Mouse (Mus musculus) heart, postnatal 25 days (tissue): ENCODE results near the gene Slc23a4. TPM values are rescaled to one million over a fixed set of nuclear protein-coding genes. Genes with fewer than 3 reads are reported as not detected.
A peak's percentile ranks its signal among the peaks of the same experiment; 100 is the strongest.

Source experiments
- DNase-seq: peaks from one replicate; pipeline ENCODE4 v3.0.0; 2022; ENCODE audit warnings: low spot score
- intact Hi-C: fragments of 180-260 bp; cut with DNase I; formaldehyde crosslinking; loops from one replicate; pipeline ENCODE4 v1.15.1; 2025
- total RNA-seq, 2 experiments: library from RNA; stranded (reverse); gene quantifications; 2 replicates each; pipeline ENCODE4 v1.2.3; 2021

Slc23a4 gene
- total RNA-seq = under 1 TPM; 0.23 to 0.50 TPM

DNA sequence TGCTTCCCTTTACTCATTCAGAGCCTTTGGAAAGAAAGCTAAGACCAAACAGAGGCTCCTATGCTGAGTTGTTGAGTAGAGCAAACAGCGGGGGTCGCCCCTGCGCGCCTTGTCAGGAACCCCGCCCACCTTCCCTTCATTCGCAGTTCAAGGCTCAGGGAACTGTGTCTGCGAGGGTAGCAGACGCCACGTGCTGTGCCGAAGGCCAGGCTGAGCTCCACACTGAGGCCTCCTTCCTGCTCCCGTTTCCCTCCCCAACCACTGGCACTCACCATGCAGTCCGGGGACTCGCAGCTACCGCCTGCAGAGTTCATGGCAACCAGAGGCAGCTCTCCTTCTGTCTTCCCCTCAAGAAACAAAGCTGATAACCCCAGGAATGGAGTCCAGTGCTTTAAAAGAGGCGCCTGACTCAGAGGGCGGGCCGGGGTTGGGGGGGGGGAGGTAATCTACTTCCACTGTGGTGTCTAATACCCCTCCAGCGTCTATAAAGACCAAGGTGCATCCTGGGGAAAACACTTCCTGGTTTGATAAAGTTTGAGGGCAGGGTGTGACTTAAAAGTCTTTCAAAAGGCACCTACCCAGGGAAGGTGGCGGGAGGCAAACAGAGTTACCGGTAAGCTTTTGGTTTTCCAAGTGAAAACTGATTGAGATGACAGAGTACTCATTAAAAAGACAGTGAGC is at the start of gene Slc23a4:
Gene Slc23a4, minus strand, starts transcription at position 324 of the 681 bp plus-strand sequence.
- DNase-seq = no peak
- intact Hi-C loops = no loop called here

DNA sequence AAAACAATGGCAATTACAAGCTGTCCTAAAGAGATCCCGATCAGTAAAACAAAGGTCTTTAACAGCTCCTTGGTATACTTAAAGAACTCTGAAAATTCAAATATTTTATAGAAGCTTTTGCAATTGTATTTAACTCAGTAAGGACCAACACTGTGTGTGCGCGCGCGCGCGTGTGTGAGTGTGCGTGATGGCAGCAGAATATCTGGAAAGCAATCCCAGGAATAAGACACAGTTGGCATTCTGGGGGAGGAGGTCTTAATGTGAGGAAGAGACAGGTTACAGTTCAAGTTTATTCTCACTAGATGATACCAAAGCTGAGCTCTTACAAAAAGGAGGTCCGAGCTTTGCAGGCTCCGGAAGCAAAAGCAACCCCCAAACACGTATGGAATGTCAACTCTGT is 45.1 kb upstream of the Slc23a4 start:
- intact Hi-C loops = no loop called here
- DNase-seq = no peak

DNA sequence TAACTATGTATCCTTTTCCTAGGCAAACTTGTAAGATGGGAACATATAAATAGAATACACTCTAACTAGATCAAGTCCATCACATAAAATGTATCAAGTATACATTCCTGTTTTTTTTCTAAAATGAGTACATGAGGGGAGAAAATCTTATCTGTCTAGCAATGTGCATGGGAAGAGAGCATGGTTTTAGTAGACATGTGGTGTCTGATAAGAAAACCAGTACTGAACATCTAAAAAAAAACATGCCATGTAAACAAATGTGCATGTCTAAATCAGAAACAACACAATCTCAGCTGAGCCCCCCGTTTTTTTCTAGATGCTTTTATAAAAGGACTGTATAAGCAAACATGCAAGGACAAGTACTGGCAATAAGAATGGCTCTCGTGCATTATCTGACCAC is 44.5 kb upstream of the Slc23a4 start:
- no peak for DNase-seq
- intact Hi-C loops = no loop called here

DNA sequence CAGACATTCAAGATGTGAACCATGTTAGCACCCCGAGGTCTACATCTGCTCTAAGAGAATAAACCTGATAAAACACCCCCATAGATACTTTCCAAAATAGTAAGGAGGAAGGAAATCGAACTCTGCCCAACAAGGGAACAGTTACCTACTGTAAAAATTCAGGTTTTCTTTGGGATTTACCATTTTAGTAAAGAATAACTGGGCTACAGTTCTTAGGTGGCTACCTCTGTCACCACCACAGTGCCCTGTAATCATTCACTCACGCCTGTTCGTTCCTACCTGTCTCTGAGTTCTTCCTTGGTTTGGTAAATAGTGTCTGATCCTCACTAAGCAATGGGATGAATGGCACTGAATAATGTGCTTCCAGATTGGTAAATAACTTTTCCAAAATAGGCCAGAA is 42.6 kb upstream of the Slc23a4 start:
- intact Hi-C loops = no loop called here
- DNase-seq = no peak

DNA sequence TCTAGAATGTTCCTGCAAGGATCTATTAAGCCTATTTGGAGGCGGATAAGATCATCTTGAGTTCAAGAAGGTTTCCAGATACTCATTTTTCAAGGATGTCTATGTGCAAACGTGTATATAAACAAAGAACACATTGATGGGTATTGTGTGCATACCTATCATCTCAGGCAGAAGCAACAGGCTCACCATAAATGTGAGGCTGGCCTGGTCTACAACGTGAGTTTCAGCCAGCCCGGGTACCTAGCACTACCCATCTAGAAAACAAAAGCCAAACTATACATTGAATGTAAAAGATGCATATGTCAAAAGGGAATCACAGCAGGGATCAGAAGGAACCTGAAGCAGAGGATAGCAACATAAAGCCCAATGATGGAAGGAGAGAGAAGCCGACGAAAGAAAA is 42.0 kb upstream of the Slc23a4 start:
- intact Hi-C loops = no loop called here
- no peak for DNase-seq

DNA sequence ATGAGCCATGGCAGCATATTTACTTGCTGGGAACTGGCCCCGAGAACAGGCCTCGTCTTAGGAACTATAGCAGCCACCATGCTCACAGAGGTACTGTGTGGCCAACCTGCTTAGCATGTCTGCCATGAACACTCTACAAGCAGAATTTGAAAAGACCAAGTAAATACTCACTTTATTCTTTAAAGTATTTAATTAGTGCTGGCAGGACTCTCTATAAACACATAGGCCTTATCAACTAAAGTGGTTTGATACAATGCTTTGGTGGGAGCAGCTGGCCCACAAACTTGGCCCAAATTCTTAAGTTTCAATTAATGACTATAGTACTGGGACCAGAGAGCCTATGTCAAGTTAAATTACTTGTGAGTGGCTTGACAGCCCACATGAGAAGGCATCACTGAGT is 39.8 kb upstream of the Slc23a4 start:
- intact Hi-C loops = no loop called here
- no peak for DNase-seq

DNA sequence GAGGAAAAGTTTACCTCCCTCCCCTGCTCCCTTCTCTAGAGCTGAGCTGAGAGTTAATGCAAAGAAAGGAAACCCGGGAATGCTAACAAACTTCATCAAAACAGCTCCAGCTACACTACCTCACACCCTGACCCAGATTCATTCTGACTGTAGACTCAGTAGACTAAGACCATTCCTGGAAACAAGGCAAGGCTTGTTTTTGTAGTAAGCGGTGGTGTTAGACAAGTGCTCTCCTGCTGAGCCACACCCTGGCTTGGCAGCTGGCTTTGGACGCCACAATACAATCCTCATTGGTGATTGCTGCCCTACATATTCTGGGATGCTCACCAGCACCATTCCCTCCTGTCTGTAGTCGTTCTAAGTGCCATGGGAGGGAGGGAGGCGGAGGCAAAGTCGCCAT is 39.1 kb upstream of the Slc23a4 start:
- DNase-seq = no peak

DNA sequence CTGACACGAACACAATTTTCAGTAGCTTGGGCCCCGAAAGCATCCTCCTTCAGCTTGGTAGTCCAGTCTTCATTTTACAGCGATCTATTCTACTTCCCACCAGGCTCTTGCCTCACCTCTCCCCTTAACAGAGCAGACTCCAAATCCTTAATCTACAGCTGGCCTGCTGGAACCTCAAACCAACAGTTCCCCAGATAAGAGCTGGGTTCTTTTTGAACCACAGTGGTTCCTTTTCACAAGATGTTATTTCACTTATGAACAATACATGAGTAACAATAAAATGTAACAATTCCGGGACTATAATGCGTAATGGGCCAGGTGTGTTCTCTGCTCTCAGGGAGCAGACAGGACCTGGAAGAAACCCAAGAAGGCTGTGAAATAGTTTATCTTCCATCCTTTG is 28.4 kb upstream of the Slc23a4 start:
- intact Hi-C loops = no loop called here
- DNase-seq = no peak

More for the DNA sequence above, 39.1 kb upstream of the Slc23a4 start:
- intact Hi-C loops = no loop called here

DNA sequence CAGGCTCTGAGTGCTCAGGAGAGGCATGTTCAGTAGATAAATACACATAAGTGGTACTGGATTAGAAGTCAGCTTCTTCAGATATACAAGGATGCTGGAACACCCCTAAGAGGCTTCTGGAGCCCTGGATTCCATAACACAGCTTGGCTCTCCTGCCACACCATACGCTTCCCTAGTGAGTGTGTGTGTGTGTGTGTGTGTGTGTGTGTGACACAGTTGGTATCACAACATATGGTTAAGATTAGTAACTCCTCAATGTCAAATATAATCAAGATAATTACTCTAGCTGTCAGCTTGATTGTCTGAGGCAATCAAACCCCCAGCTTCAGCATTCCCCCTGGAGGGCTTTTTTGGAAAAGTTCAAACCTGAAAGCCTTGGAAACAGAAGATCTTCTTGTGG is 23.7 kb upstream of the Slc23a4 start:
- DNase-seq = no peak
- intact Hi-C loops = no loop called here

DNA sequence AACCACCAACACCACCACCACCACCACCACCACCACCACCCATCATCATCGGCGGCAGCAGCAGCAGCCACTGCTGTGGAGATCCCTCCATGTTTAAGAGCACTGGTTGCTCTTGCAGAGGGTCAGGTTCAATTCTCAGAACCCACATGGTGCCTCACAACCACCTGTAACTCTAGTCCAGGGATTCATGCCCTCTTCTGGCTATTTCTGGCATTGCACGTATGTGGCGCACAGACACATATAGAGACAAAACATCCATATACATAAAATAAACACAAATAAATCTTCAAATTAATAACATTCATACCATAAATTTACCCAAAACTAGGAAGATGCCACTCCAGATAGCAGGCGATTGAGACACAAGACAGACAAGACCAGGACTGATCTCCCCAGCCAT is 22.5 kb upstream of the Slc23a4 start:
- DNase-seq = no peak
- intact Hi-C loops = no loop called here

DNA sequence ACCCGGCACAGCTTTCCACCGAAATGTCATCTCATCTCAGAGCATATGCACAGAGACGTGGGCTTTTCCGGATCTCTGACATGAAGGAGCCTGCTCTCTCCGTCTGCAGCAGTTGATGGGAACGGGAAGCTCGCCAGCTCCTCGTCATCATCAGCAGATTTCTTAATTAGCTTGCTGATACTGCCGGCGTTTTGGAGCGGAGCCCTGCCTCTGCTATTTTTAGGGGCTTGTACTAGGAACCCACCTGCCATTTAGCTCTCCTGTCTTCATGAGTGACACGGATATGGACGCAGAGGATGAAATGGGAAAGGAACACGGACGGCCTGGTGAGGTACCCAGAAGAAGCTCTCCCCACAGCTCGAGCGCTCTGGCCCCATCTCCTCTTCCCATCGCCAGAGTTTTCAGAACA is 14.1 kb upstream of the Slc23a4 start:
- no peak for DNase-seq
- intact Hi-C loops = no loop called here

DNA sequence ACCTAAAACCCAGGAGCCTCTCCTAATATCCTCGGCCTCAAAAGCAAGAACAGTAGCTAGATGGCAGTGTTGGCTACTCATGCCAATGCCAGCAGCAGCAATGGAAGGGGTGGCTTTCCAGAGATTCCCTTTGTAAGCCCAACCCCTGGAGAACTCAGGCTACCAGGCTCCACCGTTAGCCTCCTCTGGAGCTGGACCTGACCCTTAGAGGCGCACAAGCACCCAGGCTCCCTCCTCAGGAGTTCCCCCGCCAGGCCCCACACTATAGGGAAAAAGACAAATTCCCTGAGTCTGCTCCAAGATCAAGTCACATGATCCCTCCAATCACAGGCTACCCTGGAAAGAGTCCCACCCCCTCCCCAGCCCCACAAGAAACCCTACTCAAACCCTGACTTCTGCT is 10.9 kb upstream of the Slc23a4 start:
- DNase-seq = no peak
- intact Hi-C loops = loop anchor here (5.0 kb wide), 2 partner anchors 173 to 487 kb away; no protein-coding TSS in a partner anchor

DNA sequence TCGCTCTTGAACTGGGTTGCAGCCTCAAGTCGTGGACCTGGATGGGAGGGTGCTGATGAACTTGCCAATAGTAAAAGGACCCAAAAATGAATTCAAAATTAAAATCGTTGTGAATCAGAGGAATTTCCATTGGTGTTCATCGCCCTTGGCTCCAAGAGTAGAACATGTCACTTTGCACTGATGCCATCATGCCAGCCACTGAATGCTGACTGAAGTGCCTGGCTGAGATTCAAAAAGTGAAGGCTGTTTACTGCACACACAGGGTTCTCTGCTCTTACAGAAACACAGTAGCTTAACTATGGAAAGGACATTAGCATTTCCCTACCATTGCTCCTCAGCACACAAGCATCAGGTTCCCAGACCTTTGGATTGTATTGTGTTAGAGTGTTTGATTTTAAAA is 8.3 kb upstream of the Slc23a4 start:
- DNase-seq = no peak
- intact Hi-C loops = loop anchor here (5.0 kb wide), 2 partner anchors 176 to 484 kb away; no protein-coding TSS in a partner anchor

DNA sequence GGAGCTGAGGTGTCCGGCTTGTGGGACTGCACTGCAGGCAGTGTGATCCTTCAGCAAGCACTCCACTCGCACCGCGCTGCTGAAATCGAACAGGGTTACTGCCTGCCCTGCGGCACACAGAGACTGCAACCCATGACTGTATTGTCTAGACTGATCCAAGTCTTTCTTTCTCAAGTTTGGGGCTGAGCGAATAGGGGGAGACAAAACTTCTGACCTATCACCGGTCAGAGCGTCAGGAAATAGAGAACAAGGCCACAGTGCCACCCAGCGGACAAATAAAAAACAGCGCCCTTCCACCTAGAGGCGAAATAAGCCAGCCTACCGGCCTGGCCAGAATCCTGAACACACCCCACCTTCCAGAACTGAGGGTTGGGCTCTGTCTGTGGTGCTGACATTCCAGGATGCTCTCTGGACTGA is 7.1 kb upstream of the Slc23a4 start:
- intact Hi-C loops = loop anchor here (5.0 kb wide), 2 partner anchors 177 to 483 kb away; no protein-coding TSS in a partner anchor
- DNase-seq = peak; percentile 63

DNA sequence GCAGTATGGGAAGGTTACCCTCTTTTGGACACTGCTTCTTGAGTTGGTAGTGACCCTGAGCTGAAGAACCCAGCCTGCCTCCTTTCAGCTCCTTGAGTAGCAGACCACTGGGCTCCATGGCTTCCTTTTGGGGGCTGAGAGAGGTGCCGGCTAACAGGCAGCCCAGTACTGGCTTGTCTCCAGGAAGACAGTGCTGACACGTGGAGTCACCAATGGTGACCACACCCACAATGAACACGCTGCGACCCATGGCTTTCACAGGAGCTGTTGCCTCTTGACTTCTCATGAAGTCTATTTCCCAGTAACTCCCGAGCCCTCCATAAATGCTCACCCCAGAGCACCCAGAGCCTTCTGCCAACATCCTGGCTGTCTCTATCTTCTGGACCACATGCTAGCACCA is 6.5 kb upstream of the Slc23a4 start:
- DNase-seq = no peak
- intact Hi-C loops = loop anchor here (5.0 kb wide), 2 partner anchors 178 to 482 kb away; no protein-coding TSS in a partner anchor

DNA sequence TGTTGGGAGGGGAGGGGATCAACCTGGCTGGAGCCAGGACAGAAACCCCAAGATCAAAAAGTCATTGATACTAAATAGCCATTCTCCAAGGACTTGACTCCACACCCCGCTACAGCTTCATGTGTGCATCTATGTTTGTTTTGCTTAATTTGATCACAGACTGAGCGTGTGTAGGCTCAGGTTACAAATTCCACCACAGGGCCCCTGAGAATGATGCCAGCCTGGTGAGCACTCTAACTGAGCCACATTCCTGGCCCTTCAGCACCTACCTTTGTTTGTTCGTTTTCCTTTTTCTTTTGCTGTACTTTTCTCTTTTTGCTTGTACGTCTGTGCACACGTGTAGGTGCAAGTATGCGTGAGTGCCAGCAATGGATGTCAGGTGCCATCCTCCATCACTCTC is 1.1 kb upstream of the Slc23a4 start:
- intact Hi-C loops = no loop called here
- no peak for DNase-seq

DNA sequence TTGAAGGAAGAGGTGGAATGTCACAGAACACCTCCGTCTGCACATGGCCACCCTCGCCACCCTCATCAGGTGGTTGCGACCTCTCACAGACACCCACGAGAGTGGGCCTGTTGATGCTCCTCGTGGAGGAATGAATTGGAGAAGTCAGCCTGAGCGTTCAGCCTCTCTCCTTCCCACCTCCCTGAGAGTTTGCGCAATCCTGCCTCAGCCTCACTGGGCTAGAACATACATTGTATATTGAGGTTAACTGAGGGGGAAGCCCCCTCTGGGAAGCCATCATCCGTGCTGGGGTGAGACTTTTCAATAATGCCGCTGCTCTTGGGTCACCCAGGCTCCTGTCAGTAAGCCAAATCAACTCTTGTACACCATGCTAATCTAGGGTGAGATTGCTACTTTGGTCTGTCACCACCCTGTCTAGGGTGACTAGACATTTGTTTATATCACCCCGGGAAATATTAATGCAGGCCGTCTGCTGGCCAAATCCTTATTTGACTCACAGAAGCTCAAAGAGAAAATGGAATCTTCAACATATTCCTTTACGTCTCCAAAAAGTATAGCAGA is 1.0 kb downstream of the Slc23a4 start:
- intact Hi-C loops = no loop called here
- no peak for DNase-seq

DNA sequence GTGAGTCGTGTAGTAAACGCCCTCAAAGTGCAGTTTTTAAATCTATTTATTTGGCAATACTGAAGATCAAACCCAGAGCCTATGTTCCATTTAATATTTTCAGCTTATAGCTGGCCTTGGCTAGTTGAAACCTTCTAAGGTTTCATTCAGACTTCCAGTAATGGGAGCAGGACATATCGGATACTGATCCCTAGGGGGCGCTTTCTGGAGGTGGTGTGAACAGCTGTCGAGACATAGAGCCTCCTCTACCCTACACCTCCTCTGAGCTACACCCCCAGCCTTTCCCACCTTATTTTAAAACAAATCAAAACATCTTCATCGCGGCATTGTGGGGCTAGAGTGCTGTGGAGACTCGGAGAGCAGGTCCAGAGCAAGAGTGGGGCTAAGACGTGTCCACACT is 7.5 kb downstream of the Slc23a4 start:
- no peak for DNase-seq
- intact Hi-C loops = no loop called here

DNA sequence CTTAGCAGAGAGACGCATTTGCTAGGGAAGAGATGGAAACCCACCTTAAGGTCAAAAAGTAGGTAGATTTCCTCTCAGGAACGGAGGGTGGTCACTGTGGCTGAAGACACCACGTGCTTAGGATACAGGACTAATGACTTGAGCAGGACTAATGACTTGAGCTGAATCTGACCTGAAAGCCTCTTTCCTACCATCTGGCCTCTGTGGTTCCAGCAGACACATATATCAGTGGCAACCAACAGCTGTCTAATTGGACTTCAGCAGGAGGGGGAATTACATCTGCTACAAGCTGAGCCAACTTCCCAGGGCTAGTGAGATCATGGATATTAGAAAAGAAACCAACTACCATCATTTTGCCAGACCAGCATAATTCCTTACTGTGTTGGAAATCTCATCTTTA is 8.9 kb downstream of the Slc23a4 start:
- intact Hi-C loops = no loop called here
- no peak for DNase-seq

DNA sequence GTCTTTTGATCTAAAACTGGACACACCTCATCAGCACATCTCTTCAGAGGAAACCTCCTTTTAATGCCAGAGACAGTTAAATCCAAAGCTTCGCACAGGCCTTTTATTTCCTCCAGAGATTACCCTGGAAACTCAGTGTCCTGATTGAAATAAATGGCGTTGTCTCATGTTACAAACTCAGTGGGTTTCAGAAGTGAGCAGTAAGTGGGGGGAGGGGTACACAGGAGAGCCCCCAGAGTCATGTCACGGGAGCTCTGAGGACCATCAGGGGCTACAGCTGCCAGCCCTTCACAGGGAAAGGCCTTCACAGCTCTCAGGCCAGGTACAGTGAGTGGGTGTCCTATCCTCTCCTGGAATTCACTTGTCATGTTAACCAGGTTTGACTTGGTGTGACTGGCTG is 17.0 kb downstream of the Slc23a4 start:
- intact Hi-C loops = no loop called here
- no peak for DNase-seq

DNA sequence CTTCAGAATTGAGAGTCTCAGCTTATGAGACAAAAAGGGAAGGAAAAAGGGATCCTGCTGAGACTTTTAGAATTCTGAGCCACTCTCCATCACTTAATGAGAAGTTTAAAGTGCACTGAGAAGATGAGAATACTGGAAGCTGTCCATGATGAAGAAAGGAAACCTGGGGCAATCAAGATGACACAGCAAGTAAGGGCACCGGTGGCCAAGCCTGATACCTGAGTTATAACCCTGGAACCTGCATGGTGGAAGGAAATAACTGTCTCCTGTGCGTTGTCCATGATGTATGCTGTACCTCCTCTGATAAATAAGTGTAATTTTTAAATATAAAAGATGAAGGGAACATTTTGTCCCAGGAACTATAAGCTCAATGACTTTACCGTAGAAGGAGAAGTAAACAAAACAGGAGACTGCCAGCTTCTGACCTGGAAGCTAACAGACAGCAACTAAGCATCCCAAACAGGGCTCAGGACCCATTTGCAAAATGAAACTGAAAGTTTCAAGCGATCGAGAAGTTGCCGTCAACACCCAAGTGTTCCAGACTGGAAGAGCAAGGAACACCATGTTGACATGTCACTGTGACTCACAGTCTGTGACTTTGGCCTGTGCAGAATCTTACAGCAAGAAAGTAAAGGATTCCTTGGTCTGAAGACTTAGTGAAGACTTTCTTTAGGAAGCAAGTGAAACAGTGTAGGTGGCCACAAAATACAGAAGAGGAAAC is 22.2 kb downstream of the Slc23a4 start:
- no peak for DNase-seq

More for the DNA sequence above, 22.2 kb downstream of the Slc23a4 start:
- intact Hi-C loops = no loop called here
